Mouse (Mus musculus) monocyte, adult 5-6 weeks (primary cell): ENCODE results near the gene Eda. TPM values are rescaled to one million over a fixed set of nuclear protein-coding genes. Genes with fewer than 3 reads are reported as not detected.

Experiments
- ATAC-seq: fragments of 153-309, 156-312 bp; replicated peaks from 2 replicates; pipeline ENCODE4 v1.8.0; 2017; ENCODE audit warnings: mild to moderate bottlenecking; ENCODE audit not compliant: low TSS enrichment, insufficient number of reproducible peaks, severe bottlenecking, poor library complexity, low FRiP score
- total RNA-seq: library from RNA; stranded (forward); fragments of 200-1000, 200-491, 200-594 nt; gene quantifications from 3 replicates; pipeline ENCODE4 v1.2.3, GENCODE M21; 2017

Gene Eda
- not detected in 3 replicates for total RNA-seq

DNA sequence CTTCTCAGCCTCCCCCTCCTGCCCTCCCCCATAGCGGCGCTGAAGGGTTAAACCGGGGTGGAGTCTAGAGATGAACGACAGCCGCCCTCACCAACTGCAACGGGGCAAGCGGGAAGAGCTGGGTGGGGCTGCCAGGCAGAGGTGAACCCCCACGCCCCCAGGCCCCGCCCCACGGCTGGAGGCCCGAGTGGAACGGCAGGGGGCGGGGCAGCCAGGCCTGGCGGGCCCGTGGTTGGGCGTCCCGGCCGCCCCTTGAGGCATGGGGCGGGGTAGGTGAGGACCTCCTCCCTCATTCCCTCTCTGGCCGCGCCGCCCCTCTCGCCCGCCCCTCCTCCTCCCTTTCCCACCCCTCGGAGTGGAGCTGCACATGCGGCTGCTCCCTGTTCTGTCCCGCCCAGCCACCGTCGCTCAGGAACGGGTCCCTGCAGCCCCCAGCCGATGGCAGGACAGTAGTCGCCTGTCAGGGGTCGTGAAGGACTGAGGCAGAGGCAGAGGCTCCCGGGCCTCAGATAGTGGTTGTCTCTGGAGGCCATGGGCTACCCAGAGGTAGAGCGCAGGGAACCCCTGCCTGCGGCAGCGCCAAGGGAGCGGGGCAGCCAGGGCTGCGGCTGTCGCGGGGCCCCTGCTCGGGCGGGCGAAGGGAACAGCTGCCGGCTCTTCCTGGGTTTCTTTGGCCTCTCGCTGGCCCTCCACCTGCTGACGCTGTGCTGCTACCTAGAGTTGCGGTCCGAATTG is at the start of gene Eda:
Gene Eda, plus strand, starts transcription at position 357 of the 735 bp plus-strand sequence.
- ATAC-seq = no peak

- no peak for ATAC-seq
Observed at GRCm38 (mm10) chrX:99961002-99961401, 14.4 kb upstream of the Eda start.

GRCm38 (mm10) chrX:99970111-99970510 is 5.3 kb upstream of the Eda start:
- ATAC-seq = no peak

- no peak for ATAC-seq
Observed at GRCm38 (mm10) chrX:99974381-99974780, 1.0 kb upstream of the Eda start.

GRCm38 (mm10) chrX:99974803-99975202 is 603 bp upstream of the Eda start:
- ATAC-seq = no peak

DNA sequence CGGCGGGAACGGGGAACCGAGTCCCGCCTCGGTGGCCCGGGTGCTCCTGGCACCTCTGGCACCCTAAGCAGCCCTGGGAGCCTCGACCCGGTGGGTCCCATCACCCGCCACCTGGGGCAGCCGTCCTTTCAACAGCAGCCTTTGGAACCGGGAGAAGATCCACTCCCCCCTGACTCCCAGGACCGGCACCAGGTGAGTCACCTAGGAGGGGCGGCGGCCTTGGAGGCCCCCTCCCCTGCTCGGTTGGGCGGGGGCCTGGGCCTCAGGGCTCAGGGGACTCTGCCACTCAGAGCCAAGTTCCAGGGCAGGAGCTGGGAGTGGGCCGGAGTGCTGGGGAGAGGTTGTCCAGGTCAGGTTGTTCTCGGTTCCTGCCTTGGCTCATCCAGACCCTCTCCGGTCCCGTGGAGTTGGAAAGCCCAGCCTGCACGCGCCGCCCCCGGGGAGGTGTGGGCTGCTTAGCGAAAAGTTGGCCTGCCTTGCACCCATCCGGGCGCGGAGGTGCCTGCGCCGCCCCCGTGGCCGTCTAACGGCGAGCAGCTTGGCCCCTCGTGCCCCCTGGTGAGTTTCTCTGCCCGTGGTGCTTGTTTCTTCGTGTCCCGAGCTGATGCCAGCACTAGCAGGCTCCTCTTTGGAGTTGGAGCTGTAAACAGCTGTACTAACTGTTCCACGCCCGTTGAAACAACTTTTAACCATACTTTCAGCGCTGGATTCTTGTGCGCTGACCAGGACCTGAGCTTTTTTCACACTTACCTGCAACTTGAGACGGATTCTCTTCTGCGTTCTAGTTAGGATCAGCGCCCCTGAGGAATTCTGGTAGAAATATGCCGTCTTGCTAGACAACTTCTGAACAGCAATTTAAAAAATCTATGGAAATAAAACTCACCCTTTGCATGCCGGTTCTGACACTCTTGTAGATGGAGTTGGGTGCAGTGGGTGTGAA is 849 bp downstream of the Eda start:
- no peak for ATAC-seq

DNA sequence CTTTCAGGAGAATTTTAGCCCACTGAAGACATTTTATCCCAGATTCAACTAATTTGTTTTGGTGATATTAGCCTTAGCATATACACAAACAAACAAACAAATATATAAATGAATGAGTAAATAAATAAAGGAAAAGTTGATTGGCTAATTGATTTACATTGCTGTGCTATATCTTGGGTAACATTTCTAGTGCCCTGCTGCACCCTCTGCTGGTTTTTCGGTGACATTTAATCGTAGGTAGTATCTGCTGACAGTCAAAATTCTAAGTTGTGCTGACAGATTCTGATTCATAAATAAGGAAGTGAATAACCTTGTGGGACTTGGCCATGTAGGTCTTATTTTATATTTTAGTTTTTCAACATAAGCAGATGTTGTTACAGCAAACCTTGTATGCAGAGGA is 2.9 kb downstream of the Eda start:
- ATAC-seq = no peak

DNA sequence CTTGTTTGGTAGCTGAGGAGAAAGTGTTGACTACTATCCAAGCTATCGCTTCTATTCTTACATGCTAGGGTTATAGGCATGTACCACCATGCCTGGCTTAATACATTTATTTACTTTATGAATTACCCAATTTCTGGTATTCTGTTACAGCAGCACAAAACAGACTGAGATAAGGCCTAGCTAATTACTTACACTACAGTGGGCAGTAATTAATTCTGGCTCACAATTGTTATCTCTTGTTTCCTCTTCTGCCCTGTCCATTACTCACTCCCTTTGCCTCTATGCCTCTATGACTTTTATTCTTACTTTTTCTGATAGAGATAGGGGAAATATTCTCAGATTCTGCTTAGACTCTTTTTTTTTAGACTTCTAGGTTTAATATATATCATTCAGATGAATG is 18.0 kb downstream of the Eda start:
- ATAC-seq = no peak

DNA sequence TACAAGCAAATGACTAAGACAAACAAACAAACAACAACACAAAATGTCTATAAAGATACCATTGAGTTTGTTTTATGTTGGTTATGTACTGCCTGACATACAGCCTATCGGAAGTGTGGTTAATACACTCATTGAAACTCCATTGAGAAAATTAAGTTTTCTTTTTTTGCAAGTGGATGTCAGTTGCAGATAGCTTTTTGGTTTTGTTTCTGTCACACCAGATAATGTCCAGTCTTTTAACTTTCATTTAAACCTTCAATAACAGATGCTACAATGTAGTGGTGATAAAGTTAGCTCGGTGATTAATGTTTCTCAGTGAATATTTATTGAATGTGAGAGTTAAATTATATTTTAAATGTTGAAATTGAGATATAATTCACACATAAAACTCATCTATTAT is 23.9 kb downstream of the Eda start:
- ATAC-seq = no peak

GRCm38 (mm10) chrX:100118362-100118761 is 143.0 kb downstream of the Eda start:
- no peak for ATAC-seq

GRCm38 (mm10) chrX:100195286-100195685 is 219.9 kb downstream of the Eda start:
- no peak for ATAC-seq

DNA sequence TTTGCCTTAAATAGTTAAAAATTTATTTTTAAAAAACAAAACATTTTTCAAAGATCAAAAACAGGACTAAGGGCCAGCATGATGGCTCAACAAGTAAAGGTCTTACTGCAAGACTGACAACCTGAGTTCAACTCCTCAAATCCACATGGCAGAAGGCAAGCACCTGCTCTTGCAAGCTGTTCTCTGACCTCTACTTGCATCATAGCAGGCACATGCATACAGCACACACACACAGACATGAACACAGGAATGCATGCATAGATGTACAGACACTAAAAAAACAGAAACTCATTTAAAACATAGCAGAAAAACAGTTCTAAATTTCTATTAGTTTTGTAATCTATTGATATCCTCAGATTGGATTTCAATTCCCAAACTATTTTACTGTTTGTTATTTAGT is 338.2 kb downstream of the Eda start:
- ATAC-seq = no peak

GRCm38 (mm10) chrX:100314172-100314902 is 338.9 kb downstream of the Eda start:
- no peak for ATAC-seq

DNA sequence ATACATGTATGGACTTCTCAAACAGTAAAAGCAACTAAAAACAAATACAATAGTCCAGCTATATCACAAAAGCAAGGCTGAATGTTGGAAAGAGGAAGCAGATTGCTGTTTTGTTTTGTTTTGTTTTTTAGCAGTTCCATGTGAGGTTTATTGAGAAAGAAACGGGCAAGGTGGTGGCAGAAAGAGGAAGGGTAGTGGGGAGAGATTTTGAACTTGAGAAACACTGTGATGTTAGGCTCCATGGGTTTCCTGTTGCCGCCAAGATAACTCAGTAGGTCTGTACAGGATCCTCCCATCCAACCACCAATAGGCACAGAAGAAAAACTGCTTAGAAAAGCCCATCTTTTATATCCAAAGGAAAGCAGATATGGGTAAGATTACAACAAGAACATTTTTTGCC is 365.3 kb downstream of the Eda start:
- ATAC-seq = no peak

DNA sequence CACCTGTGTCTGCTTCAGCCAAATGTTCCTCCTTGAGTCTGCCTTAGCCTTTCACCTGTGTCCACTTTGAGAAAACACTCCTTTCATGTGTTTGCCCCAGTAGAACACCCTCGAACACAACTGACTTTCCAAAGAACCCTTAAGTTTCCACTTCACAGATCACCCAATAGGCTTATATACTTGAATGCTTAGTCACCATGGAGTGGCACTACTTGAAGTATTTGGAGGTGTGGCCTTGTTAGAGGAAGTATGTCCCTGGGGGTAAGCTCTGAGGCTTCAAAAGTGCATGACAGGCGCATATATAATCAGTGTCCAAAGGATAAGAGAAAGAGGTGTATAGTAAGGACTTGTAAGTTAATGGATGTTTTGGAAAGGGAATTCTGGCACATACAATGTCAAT is 369.0 kb downstream of the Eda start:
- no peak for ATAC-seq

DNA sequence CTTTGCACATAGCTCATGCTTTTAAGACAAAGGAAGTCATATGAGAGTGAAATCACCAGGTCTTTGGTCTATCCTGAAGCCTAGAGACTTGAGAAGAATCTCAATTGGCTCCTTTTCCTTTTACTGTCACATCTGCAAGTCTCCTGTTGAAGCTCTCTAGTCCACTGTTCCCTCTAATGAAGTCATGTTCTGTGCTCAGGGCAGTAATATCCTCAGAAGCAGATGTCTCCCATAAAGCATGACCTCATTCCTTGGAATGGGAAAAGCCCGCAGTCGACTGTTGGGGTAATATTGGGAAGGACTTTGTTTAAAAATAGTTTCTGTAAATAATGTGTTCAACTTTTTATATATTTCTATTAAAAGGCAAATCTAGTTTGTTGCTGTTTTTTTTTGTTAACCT is 381.6 kb downstream of the Eda start:
- no peak for ATAC-seq

- no peak for ATAC-seq
Observed at GRCm38 (mm10) chrX:100389887-100390286, 414.5 kb downstream of the Eda start.

DNA sequence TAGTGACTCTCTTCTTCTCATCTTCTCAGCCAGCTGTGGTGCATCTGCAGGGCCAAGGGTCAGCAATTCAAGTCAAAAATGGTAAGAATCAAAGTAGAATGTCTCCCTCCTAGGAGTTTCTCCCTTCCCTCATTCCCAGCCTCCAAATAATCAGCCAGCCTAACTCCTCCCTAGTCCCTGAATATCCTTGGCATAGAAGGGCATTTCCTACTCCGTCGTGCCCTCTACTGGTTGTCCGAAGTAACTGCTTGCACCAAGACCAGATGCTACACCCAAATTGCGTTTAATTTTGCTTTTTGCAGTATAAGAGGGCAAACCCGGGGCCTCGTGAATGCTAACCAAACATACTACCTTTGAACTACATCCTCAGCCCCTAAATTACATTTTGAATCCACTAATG is 416.9 kb downstream of the Eda start:
- ATAC-seq = no peak

GRCm38 (mm10) chrX:100394223-100394861 is 418.9 kb downstream of the Eda start:
- ATAC-seq = no peak
